Mouse (Mus musculus): Measurements from ENCODE around the gene Nicn1. TPM values are rescaled to one million over a fixed set of nuclear protein-coding genes. Genes with fewer than 3 reads are reported as not detected.

The Nicn1 gene
- polyA plus RNA-seq, 1 experiment, result 49.6 TPM

GRCm38 (mm10) chr9:108324784-108325183, 34.6 kb downstream of the Nicn1 start:
- H3K4me1 ChIP-seq (ENCODE audit: control insufficient read depth, insufficient read depth, low read length), result no peaks in the 10 kb centered on the region
- H3K27ac ChIP-seq (ENCODE audit: insufficient read depth, low read length), result no peak overlapping the region
- no peak overlapping the region for H3K4me3 ChIP-seq (ENCODE audit: insufficient read depth, low read length)
- TF ChIP-seq POLR2A (IDR thresholded peaks at IDR 0.05; ENCODE audit: low read depth, low read length) (no peak), CTCF (IDR thresholded peaks at IDR 0.05; ENCODE audit: borderline replicate concordance, insufficient read depth, low read length) (no peak)

- Histone ChIP-seq H3K4me1 (ENCODE audit: control insufficient read depth, insufficient read depth, low read length) (no peaks in the 10 kb centered on the region), H3K4me3 (ENCODE audit: insufficient read depth, low read length) (no peak overlapping the region), H3K27ac (ENCODE audit: insufficient read depth, low read length) (no peak overlapping the region)
- TF ChIP-seq CTCF (IDR thresholded peaks at IDR 0.05; ENCODE audit: borderline replicate concordance, insufficient read depth, low read length) (no peak), POLR2A (IDR thresholded peaks at IDR 0.05; ENCODE audit: low read depth, low read length) (no peak)
Measured at GRCm38 (mm10) chr9:108325811-108326210, 35.6 kb downstream of the Nicn1 start.

GRCm38 (mm10) chr9:108337848-108338550, 47.8 kb downstream of the Nicn1 start:
- Histone ChIP-seq H3K27ac (ENCODE audit: insufficient read depth, low read length) (peak overlapping the region; percentile 98), H3K4me3 (ENCODE audit: insufficient read depth, low read length) (no peak overlapping the region), H3K4me1 (ENCODE audit: control insufficient read depth, insufficient read depth, low read length) (peaks cover 9% of the 10 kb centered on the region)
- no peak for TF ChIP-seq POLR2A (IDR thresholded peaks at IDR 0.05; ENCODE audit: low read depth, low read length)
- no peak for TF ChIP-seq CTCF (IDR thresholded peaks at IDR 0.05; ENCODE audit: borderline replicate concordance, insufficient read depth, low read length)

- H3K4me1 ChIP-seq (ENCODE audit: control insufficient read depth, insufficient read depth, low read length), result peaks cover 9% of the 10 kb centered on the region
- H3K4me3 ChIP-seq (ENCODE audit: insufficient read depth, low read length), result no peak overlapping the region
Measured at GRCm38 (mm10) chr9:108338551-108338885, 48.3 kb downstream of the Nicn1 start.

GRCm38 (mm10) chr9:108338886-108339781, 48.9 kb downstream of the Nicn1 start, which contains the start of gene Gpx1:
Gpx1 (plus strand) TSS chr9:108338903.
- peak within 1 kb of the TSS; percentile 98 for H3K27ac ChIP-seq (ENCODE audit: insufficient read depth, low read length)
- no peak for TF ChIP-seq CTCF (IDR thresholded peaks at IDR 0.05; ENCODE audit: borderline replicate concordance, insufficient read depth, low read length)
- TF ChIP-seq POLR2A (IDR thresholded peaks at IDR 0.05; ENCODE audit: low read depth, low read length), result peak; percentile 98
- H3K4me1 ChIP-seq (ENCODE audit: control insufficient read depth, insufficient read depth, low read length), result peaks cover 9% of the 10 kb centered on the region
- peak within 1 kb of the TSS; percentile 76 for H3K4me3 ChIP-seq (ENCODE audit: insufficient read depth, low read length)

More at GRCm38 (mm10) chr9:108338551-108338885, 48.3 kb downstream of the Nicn1 start:
- TF ChIP-seq CTCF (IDR thresholded peaks at IDR 0.05; ENCODE audit: borderline replicate concordance, insufficient read depth, low read length) (no peak), POLR2A (IDR thresholded peaks at IDR 0.05; ENCODE audit: low read depth, low read length) (no peak)
- peak overlapping the region; percentile 98 for H3K27ac ChIP-seq (ENCODE audit: insufficient read depth, low read length)

GRCm38 (mm10) chr9:108339886-108340257, 49.6 kb downstream of the Nicn1 start:
- TF ChIP-seq POLR2A (IDR thresholded peaks at IDR 0.05; ENCODE audit: low read depth, low read length), result no peak; the same call in 1 of the 2 replicates
- TF ChIP-seq CTCF (IDR thresholded peaks at IDR 0.05; ENCODE audit: borderline replicate concordance, insufficient read depth, low read length), result no peak

GRCm38 (mm10) chr9:108340258-108341138, 50.3 kb downstream of the Nicn1 start:
- H3K27ac ChIP-seq (ENCODE audit: insufficient read depth, low read length), result peak overlapping the region; percentile 98
- TF ChIP-seq POLR2A (IDR thresholded peaks at IDR 0.05; ENCODE audit: low read depth, low read length) (peak; percentile 16; the same call in 1 of the 2 replicates), CTCF (IDR thresholded peaks at IDR 0.05; ENCODE audit: borderline replicate concordance, insufficient read depth, low read length) (no peak)
- peak overlapping the region; percentile 76 for H3K4me3 ChIP-seq (ENCODE audit: insufficient read depth, low read length)
- peaks cover 9% of the 10 kb centered on the region for H3K4me1 ChIP-seq (ENCODE audit: control insufficient read depth, insufficient read depth, low read length)

More at GRCm38 (mm10) chr9:108339886-108340257, 49.6 kb downstream of the Nicn1 start:
- Histone ChIP-seq H3K27ac (ENCODE audit: insufficient read depth, low read length) (peak overlapping the region; percentile 98), H3K4me1 (ENCODE audit: control insufficient read depth, insufficient read depth, low read length) (peaks cover 9% of the 10 kb centered on the region), H3K4me3 (ENCODE audit: insufficient read depth, low read length) (peak overlapping the region; percentile 76)

GRCm38 (mm10) chr9:108341139-108341475, 50.9 kb downstream of the Nicn1 start:
- TF ChIP-seq POLR2A (IDR thresholded peaks at IDR 0.05; ENCODE audit: low read depth, low read length) (peak; percentile 40; the same call in 1 of the 2 replicates), CTCF (IDR thresholded peaks at IDR 0.05; ENCODE audit: borderline replicate concordance, insufficient read depth, low read length) (no peak)
- peaks cover 9% of the 10 kb centered on the region for H3K4me1 ChIP-seq (ENCODE audit: control insufficient read depth, insufficient read depth, low read length)
- no peak overlapping the region for H3K4me3 ChIP-seq (ENCODE audit: insufficient read depth, low read length)
- H3K27ac ChIP-seq (ENCODE audit: insufficient read depth, low read length), result peak overlapping the region; percentile 98

- peak overlapping the region; percentile 98 for H3K27ac ChIP-seq (ENCODE audit: insufficient read depth, low read length)
- H3K4me3 ChIP-seq (ENCODE audit: insufficient read depth, low read length), result no peak overlapping the region
- TF ChIP-seq CTCF (IDR thresholded peaks at IDR 0.05; ENCODE audit: borderline replicate concordance, insufficient read depth, low read length) (no peak), POLR2A (IDR thresholded peaks at IDR 0.05; ENCODE audit: low read depth, low read length) (peak; percentile 30; the same call in 1 of the 2 replicates)
- peaks cover 9% of the 10 kb centered on the region for H3K4me1 ChIP-seq (ENCODE audit: control insufficient read depth, insufficient read depth, low read length)
Measured at GRCm38 (mm10) chr9:108341801-108342200, 51.6 kb downstream of the Nicn1 start.
